Mouse (Mus musculus) MEL (cell line): ENCODE results near the gene Ift22. TPM values are rescaled to one million over a fixed set of nuclear protein-coding genes. Genes with fewer than 3 reads are reported as not detected.

Source experiments
- DNase-seq: peaks from one replicate; pipeline ENCODE4 v3.0.0; 2011; ENCODE audit warnings: low read depth, low spot score
- H3K27ac ChIP-seq: 2 replicates; pipeline ENCODE4 v1.5.1; 2012; ENCODE audit warnings: low read depth, mild to moderate bottlenecking, control low read depth, low read length, moderate library complexity; ENCODE audit not compliant: control insufficient read depth
- H3K27me3 ChIP-seq, 2 experiments: fragments of 150-350 bp in 1 of 2; sonication (generic) in 1 of 2; 2 replicates each; pipeline ENCODE4 v1.6.1; 2012; ENCODE audit warnings: low read length in 2 of 2, mild to moderate bottlenecking in 2 of 2, improper control_type of control experiment in 1 of 2, moderate library complexity in 1 of 2; ENCODE audit not compliant: insufficient read depth in 2 of 2, control insufficient read depth in 1 of 2
- H3K36me3 ChIP-seq, 2 experiments: 2 replicates each; pipeline ENCODE4 v1.6.1; 2012 to 2014; ENCODE audit warnings: low read length in 2 of 2, improper control_type of control experiment in 1 of 2, inconsistent platforms in 1 of 2, mild to moderate bottlenecking in 1 of 2; ENCODE audit not compliant: insufficient read depth in 2 of 2, control insufficient read depth in 1 of 2
- H3K4me1 ChIP-seq, 2 experiments: fragments of 150-350 bp in 1 of 2; sonication (generic) in 1 of 2; 2 replicates each; pipeline ENCODE4 v1.6.1; 2012; ENCODE audit warnings: low read length in 2 of 2, improper control_type of control experiment in 1 of 2, mild to moderate bottlenecking in 1 of 2; ENCODE audit not compliant: insufficient read depth in 2 of 2, control insufficient read depth in 1 of 2
- H3K4me3 ChIP-seq, 2 experiments: fragments of 150-350 bp in 1 of 2; sonication (generic) in 1 of 2; 2 replicates each; pipeline ENCODE4 v1.5.1; 2012; ENCODE audit warnings: low read depth in 2 of 2, low read length in 2 of 2, mild to moderate bottlenecking in 2 of 2, moderate library complexity in 2 of 2, control low read depth in 1 of 2, improper control_type of control experiment in 1 of 2; ENCODE audit not compliant: control insufficient read depth in 1 of 2, insufficient read depth in 1 of 2
- H3K79me2 ChIP-seq: 2 replicates; pipeline ENCODE4 v1.6.1; 2012; ENCODE audit warnings: mild to moderate bottlenecking, low read length, moderate library complexity; ENCODE audit not compliant: control insufficient read depth, poor library complexity, insufficient read depth
- H3K9ac ChIP-seq: 2 replicates; pipeline ENCODE4 v1.6.1; 2012; ENCODE audit warnings: low read depth, mild to moderate bottlenecking, control low read depth, low read length, moderate library complexity; ENCODE audit not compliant: control insufficient read depth, poor library complexity, severe bottlenecking
- H3K9me3 ChIP-seq: fragments of 150-350 bp; sonication (generic); replicated peaks from 2 replicates; pipeline ENCODE4 v1.6.1; 2012; ENCODE audit warnings: mild to moderate bottlenecking, low read length, improper control_type of control experiment, moderate library complexity; ENCODE audit not compliant: insufficient read depth
- CHD1 ChIP-seq: IDR thresholded peaks from 2 replicates; pipeline ENCODE4 v1.6.1; 2012; ENCODE audit warnings: low read depth, mild to moderate bottlenecking, inconsistent platforms, low read length, improper control_type of control experiment
- CHD2 ChIP-seq: IDR thresholded peaks from 2 replicates; pipeline ENCODE4 v1.6.1; 2011; ENCODE audit warnings: low read length, improper control_type of control experiment
- CTCF ChIP-seq, 3 experiments: IDR thresholded peaks in 2 of 3; conservative IDR thresholded peaks in 1 of 3; 2 replicates each; pipeline ENCODE4 v1.5.1; 2011 to 2012; ENCODE audit warnings: low read length in 3 of 3, low read depth in 2 of 3, mild to moderate bottlenecking in 2 of 3, improper control_type of control experiment in 1 of 3, inconsistent platforms in 1 of 3, mixed read lengths in 1 of 3, moderate library complexity in 1 of 3; ENCODE audit not compliant: control insufficient read depth in 1 of 3, insufficient read depth in 1 of 3, poor library complexity in 1 of 3, severe bottlenecking in 1 of 3
- EP300 ChIP-seq, 2 experiments: IDR thresholded peaks; 2 replicates each; pipeline ENCODE4 v1.6.1; 2011; ENCODE audit warnings: improper control_type of control experiment in 2 of 2, low read length in 2 of 2, low read depth in 1 of 2, mild to moderate bottlenecking in 1 of 2
- ETS1 ChIP-seq: IDR thresholded peaks from 2 replicates; pipeline ENCODE4 v1.6.1; 2012; ENCODE audit warnings: low read depth, mild to moderate bottlenecking, inconsistent platforms, low read length, improper control_type of control experiment, moderate library complexity
- GABPA ChIP-seq: IDR thresholded peaks from 2 replicates; pipeline ENCODE4 v1.6.1; 2012; ENCODE audit warnings: low read depth, mild to moderate bottlenecking, inconsistent platforms, low read length, improper control_type of control experiment, moderate library complexity
- KAT2A ChIP-seq: conservative IDR thresholded peaks from 2 replicates; pipeline ENCODE4 v1.6.1; 2012; ENCODE audit warnings: low read depth, low read length, improper control_type of control experiment, inconsistent platforms
- MAFK ChIP-seq: IDR thresholded peaks from 2 replicates; pipeline ENCODE4 v1.6.1; 2011; ENCODE audit warnings: low read depth, mild to moderate bottlenecking, low read length, improper control_type of control experiment, borderline replicate concordance
- MAZ ChIP-seq: IDR thresholded peaks from 2 replicates; pipeline ENCODE4 v1.6.1; 2012; ENCODE audit warnings: low read depth, mild to moderate bottlenecking, inconsistent platforms, low read length, improper control_type of control experiment
- MYB ChIP-seq: IDR thresholded peaks from 2 replicates; pipeline ENCODE4 v1.6.1; 2011; ENCODE audit warnings: mild to moderate bottlenecking, low read depth, low read length, improper control_type of control experiment
- NRF1 ChIP-seq: IDR thresholded peaks from 2 replicates; pipeline ENCODE4 v1.6.1; 2014; ENCODE audit warnings: low read depth, mild to moderate bottlenecking, inconsistent platforms, low read length, improper control_type of control experiment, moderate library complexity; ENCODE audit not compliant: poor library complexity, insufficient read depth, severe bottlenecking
- POLR2A ChIP-seq, 2 experiments: IDR thresholded peaks; 2 replicates each; pipeline ENCODE4 v1.6.1; 2011 to 2012; ENCODE audit warnings: low read length in 2 of 2, mild to moderate bottlenecking in 2 of 2, control low read depth in 1 of 2, improper control_type of control experiment in 1 of 2, low read depth in 1 of 2, moderate library complexity in 1 of 2; ENCODE audit not compliant: control insufficient read depth in 1 of 2, insufficient read depth in 1 of 2, poor library complexity in 1 of 2
- RCOR1 ChIP-seq: IDR thresholded peaks from 2 replicates; pipeline ENCODE4 v1.6.1; 2012; ENCODE audit warnings: low read depth, mild to moderate bottlenecking, inconsistent platforms, low read length, improper control_type of control experiment
- SIN3A ChIP-seq: IDR thresholded peaks from 2 replicates; pipeline ENCODE4 v1.6.1; 2012; ENCODE audit warnings: low read length, improper control_type of control experiment, inconsistent platforms
- SMC3 ChIP-seq: IDR thresholded peaks from 2 replicates; pipeline ENCODE4 v1.6.1; 2011; ENCODE audit warnings: low read depth, low read length, improper control_type of control experiment
- TCF12 ChIP-seq: IDR thresholded peaks from 2 replicates; pipeline ENCODE4 v1.6.1; 2014; ENCODE audit warnings: low read depth, mild to moderate bottlenecking, inconsistent platforms, low read length, improper control_type of control experiment, moderate library complexity
- USF1 ChIP-seq: IDR thresholded peaks from 2 replicates; pipeline ENCODE4 v1.6.1; 2014; ENCODE audit warnings: low read depth, mild to moderate bottlenecking, inconsistent platforms, low read length, improper control_type of control experiment, moderate library complexity
- ZC3H11A ChIP-seq: IDR thresholded peaks from 2 replicates; pipeline ENCODE4 v1.6.1; 2012; ENCODE audit warnings: low read depth, mild to moderate bottlenecking, inconsistent platforms, low read length, improper control_type of control experiment
- ZKSCAN1 ChIP-seq: IDR thresholded peaks from 2 replicates; pipeline ENCODE4 v1.6.1; 2012; ENCODE audit warnings: low read depth, mild to moderate bottlenecking, inconsistent platforms, low read length, improper control_type of control experiment, moderate library complexity
- polyA plus RNA-seq, 2 experiments: library from polyadenylated mRNA; stranded (reverse) in 1 of 2; unstranded in 1 of 2; fragments of >175 nt in 1 of 2; fragments of >200 nt in 1 of 2; gene quantifications; 2 replicates each; pipeline versions ENCODE4 v1.2.1 to v1.2.4; 2012; ENCODE audit warnings: low replicate concordance in 2 of 2, low read depth in 1 of 2; ENCODE audit not compliant: insufficient read length in 2 of 2, insufficient read depth in 1 of 2, missing spikeins in 1 of 2
- total RNA-seq: library from RNA; depleted of rRNA; stranded (reverse); fragments of 300-350 nt; gene quantifications from 2 replicates; pipeline ENCODE4 v1.2.3, GENCODE M21; 2012

Ift22 gene
- total and polyA plus RNA-seq, 3 experiments, result 15.6 to 78.1 TPM; not detected in 1

- Histone ChIP-seq H3K27ac (no peak overlapping the region), H3K79me2 (no peaks in the 10 kb centered on the region), H3K9me3 (no peaks in the 10 kb centered on the region), H3K9ac (no peak overlapping the region), H3K4me1 (no peaks in the 10 kb centered on the region), H3K4me3 (no peak overlapping the region), H3K27me3 (no peaks in the 10 kb centered on the region; a peak in 1 of 4 replicates), H3K36me3 (no peaks in the 10 kb centered on the region)
- DNase-seq, result no peak
- TF ChIP-seq MAFK, result no peak
- no peak for TF ChIP-seq GABPA
- no peak for TF ChIP-seq USF1
- TF ChIP-seq CHD2, result no peak
- no peak for TF ChIP-seq RCOR1
- no peak for TF ChIP-seq EP300 (IDR thresholded peaks at IDR 0.05; ENCODE audit: low read depth in 1 of 2, low read length in 2 of 2)
- no peak for TF ChIP-seq MAZ
Observed at GRCm38 (mm10) chr5:136872417-136872816, 35.5 kb upstream of the Ift22 start.

GRCm38 (mm10) chr5:136874271-136874670 lies 33.7 kb upstream of the Ift22 start:
- no peaks in the 10 kb centered on the region; a peak in 1 of 4 replicates for H3K27me3 ChIP-seq
- no peak for DNase-seq
- no peak for TF ChIP-seq NRF1
- TF ChIP-seq MAFK, result no peak
- no peak for TF ChIP-seq ETS1
- no peak for TF ChIP-seq TCF12
- TF ChIP-seq ZC3H11A, result no peak
- TF ChIP-seq KAT2A, result no peak
- no peak for TF ChIP-seq CHD1
- TF ChIP-seq MYB, result no peak
- no peak for TF ChIP-seq ZKSCAN1
- no peak for TF ChIP-seq POLR2A (IDR thresholded peaks at IDR 0.05; ENCODE audit: control insufficient read depth in 1 of 2, insufficient read depth in 1 of 2, low read depth in 1 of 2, low read length in 2 of 2, poor library complexity in 1 of 2)
- TF ChIP-seq USF1, result no peak
- TF ChIP-seq SMC3, result no peak
- no peak for TF ChIP-seq SIN3A
- no peak for TF ChIP-seq CTCF (IDR thresholded peaks at IDR 0.05 in 2 of 3, conservative IDR thresholded peaks at IDR 0.05 in 1 of 3; ENCODE audit: control insufficient read depth in 1 of 3, insufficient read depth in 1 of 3, low read depth in 2 of 3, low read length in 3 of 3, poor library complexity in 1 of 3, severe bottlenecking in 1 of 3)

More at GRCm38 (mm10) chr5:136874271-136874670, 33.7 kb upstream of the Ift22 start:
- Histone ChIP-seq H3K36me3 (no peaks in the 10 kb centered on the region), H3K4me1 (no peaks in the 10 kb centered on the region), H3K27ac (no peak overlapping the region), H3K9me3 (no peaks in the 10 kb centered on the region), H3K4me3 (no peak overlapping the region), H3K79me2 (no peaks in the 10 kb centered on the region), H3K9ac (no peak overlapping the region)
